Mouse (Mus musculus) E14TG2a.4 (cell line): ENCODE measurements around the gene Mgat5.

ENCODE experiments used
- H3K27me3 ChIP-seq: 2 replicates; pipeline ENCODE4 v1.6.1; 2014; ENCODE audit warnings: low read length, control low read depth; ENCODE audit not compliant: insufficient read depth
- H3K36me3 ChIP-seq: 2 replicates; pipeline ENCODE4 v1.6.1; 2014; ENCODE audit warnings: low read length, control low read depth; ENCODE audit not compliant: insufficient read depth
- H3K4me1 ChIP-seq: replicated peaks from 2 replicates; pipeline ENCODE4 v1.6.1; 2014; ENCODE audit warnings: low read depth, low read length, control low read depth
- H3K4me3 ChIP-seq: replicated peaks from 2 replicates; pipeline ENCODE4 v1.5.1; 2014; ENCODE audit warnings: mild to moderate bottlenecking, low read length
- H3K9me3 ChIP-seq: 2 replicates; pipeline ENCODE4 v1.6.1; 2014; ENCODE audit warnings: low read length, control low read depth
- CTCF ChIP-seq: conservative IDR thresholded peaks from 2 replicates; pipeline ENCODE4 v1.5.1; 2014; ENCODE audit warnings: low read length
- NANOG ChIP-seq: IDR thresholded peaks from 2 replicates; pipeline ENCODE4 v1.6.1; 2014; ENCODE audit warnings: borderline replicate concordance, low read length, mixed read lengths
- POU5F1 ChIP-seq: IDR thresholded peaks from 2 replicates; pipeline ENCODE4 v1.6.1; 2014; ENCODE audit warnings: low read length, borderline replicate concordance

The Mgat5 gene

GRCm38 (mm10) chr1:127369538-127369937 lies 164.7 kb downstream of the Mgat5 start:
- Histone ChIP-seq H3K9me3 (no peaks in the 10 kb centered on the region), H3K36me3 (peaks cover 22% of the 10 kb centered on the region), H3K4me1 (0 out of 2 replicates have a peak, but pooled peaks cover 4% of the 10 kb centered on the region), H3K4me3 (no peak overlapping the region), H3K27me3 (no peaks in the 10 kb centered on the region)
- TF ChIP-seq NANOG = no peak
- TF ChIP-seq POU5F1 = no peak
- no peak for TF ChIP-seq CTCF

DNA sequence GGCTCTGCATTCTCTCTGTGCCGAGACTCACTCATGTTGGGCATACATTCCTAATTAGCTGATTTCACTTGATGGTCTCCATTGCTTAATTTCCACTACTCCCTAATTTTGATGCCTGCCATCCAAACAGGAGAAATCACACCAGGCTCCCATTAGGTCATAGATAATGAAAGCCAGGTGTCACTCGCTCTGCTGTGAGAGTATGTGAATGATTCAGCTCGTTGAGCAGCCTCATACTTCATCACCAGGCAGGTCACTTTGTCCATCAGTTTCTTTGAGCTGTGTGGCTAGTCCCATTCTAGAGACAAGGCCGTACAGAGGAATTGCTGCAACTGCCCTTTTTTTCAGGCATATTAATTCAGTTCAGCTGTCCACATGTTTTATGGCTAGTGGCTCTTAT lies 167.3 kb downstream of the Mgat5 start:
- Histone ChIP-seq H3K27me3 (no peaks in the 10 kb centered on the region), H3K4me1 (no peaks in the 10 kb centered on the region), H3K4me3 (no peak overlapping the region), H3K9me3 (no peaks in the 10 kb centered on the region), H3K36me3 (0 out of 2 replicates have a peak, but pooled peaks cover 7% of the 10 kb centered on the region)
- TF ChIP-seq POU5F1 (no peak), NANOG (no peak), CTCF (no peak)

DNA sequence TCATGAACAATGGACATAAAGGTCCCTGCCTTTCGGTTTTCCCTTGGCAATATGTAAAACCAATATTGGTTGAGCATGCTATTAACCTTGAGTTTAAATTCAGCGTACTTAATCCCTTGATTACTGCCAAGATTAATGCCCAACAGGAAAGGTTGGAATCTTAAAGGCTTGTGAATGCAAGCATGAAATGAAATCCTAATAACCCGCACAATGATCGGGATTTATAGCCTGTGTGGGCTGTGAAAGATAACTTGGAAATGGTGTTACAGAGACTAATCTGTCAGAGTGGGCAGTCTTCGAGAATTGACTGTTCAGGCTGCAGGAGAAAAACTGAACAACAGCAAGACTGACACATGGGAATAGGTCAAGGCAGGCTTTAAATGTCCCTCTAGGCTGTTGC lies 168.7 kb downstream of the Mgat5 start:
- no peak for TF ChIP-seq NANOG
- no peak for TF ChIP-seq CTCF
- no peak for TF ChIP-seq POU5F1
- Histone ChIP-seq H3K36me3 (0 out of 2 replicates have a peak, but pooled peaks cover 3% of the 10 kb centered on the region), H3K27me3 (no peaks in the 10 kb centered on the region), H3K4me1 (no peaks in the 10 kb centered on the region), H3K4me3 (no peak overlapping the region), H3K9me3 (no peaks in the 10 kb centered on the region)

DNA sequence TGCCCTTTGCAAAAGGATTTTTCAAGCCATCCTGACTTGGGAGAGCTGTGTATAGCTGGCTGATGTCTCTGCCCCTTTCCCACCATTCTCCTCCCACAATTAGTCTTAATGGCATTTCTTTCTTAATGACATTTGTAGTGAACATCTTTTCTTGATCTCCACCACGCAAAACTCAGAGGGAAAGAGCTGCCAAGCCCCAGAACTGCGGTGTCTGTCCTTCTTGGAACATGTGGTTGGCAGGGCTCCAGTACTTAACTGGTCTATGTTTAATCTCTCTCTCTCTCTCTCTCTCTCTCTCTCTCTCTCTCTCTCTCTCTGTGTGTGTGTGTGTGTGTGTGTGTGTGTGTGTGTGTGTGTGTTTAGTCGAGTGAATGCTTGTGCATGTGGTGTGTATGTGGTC lies 169.3 kb downstream of the Mgat5 start:
- H3K9me3 ChIP-seq = no peaks in the 10 kb centered on the region
- H3K4me1 ChIP-seq = no peaks in the 10 kb centered on the region
- no peak overlapping the region for H3K4me3 ChIP-seq
- TF ChIP-seq POU5F1 (no peak), NANOG (no peak), CTCF (no peak)
- H3K36me3 ChIP-seq = 0 out of 2 replicates have a peak, but pooled peaks cover 3% of the 10 kb centered on the region
- no peaks in the 10 kb centered on the region for H3K27me3 ChIP-seq

GRCm38 (mm10) chr1:127380140-127380539 lies 175.3 kb downstream of the Mgat5 start:
- Histone ChIP-seq H3K9me3 (no peaks in the 10 kb centered on the region), H3K27me3 (no peaks in the 10 kb centered on the region), H3K4me3 (no peak overlapping the region), H3K4me1 (no peaks in the 10 kb centered on the region), H3K36me3 (peaks cover 5% of the 10 kb centered on the region)
- no peak for TF ChIP-seq NANOG
- no peak for TF ChIP-seq POU5F1
- no peak for TF ChIP-seq CTCF

DNA sequence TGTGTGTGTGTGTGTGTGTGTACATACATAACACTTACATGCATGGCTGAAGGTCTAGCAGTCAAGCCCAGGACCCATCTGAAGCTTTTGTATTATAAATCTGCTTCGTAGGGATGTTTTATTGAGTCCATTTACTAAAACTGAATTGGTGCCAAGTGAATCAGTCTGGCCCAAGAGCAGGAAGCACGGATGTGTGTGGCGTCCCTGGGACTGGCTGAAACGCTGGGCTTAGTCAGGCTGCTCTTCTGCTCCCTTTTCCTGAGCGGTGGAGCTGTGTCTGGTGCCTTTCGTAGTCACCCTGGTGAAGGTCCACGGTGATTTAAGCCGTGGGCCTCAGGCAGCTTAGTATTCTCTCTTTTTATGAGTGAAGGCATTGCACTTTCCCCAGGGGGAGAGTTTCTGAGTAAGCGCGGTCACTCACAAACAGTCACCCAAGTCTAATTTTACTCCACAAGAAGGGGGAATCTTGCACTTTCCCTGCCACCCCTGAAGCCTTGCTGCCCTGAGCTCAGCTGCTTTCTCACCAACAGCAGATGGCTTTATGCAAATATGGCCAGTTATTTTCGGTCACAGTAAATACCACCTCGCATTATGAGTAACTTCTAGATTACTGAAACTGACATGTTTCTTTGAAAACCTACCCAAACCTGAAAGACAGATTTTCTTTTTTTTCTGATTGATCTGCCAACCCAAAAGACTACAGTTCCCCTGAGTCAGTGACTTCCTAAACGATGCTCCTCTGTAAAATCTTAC lies 176.1 kb downstream of the Mgat5 start:
- Histone ChIP-seq H3K9me3 (no peaks in the 10 kb centered on the region), H3K4me1 (no peaks in the 10 kb centered on the region), H3K4me3 (no peak overlapping the region), H3K36me3 (peaks cover 5% of the 10 kb centered on the region), H3K27me3 (no peaks in the 10 kb centered on the region)
- TF ChIP-seq CTCF (no peak), NANOG (no peak), POU5F1 (no peak)

DNA sequence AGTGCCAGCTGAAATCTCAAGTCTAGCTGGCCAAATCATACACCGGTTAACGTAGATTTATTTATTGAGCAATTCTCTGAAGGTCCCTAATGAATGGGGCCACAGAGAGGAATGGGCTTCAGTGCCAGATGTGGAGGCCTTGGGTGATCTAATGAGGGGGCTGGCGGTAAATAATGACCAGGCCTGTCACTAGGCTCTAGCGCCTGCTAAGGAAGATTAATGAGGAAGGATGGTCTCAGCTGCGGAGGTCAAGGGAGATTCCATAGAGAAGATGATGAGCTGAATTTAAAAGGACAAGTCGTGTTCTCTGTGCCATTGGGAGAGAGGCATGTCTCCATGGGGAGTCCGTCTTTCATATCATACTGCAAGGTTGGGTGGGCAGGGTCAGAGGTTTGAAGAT lies 178.3 kb downstream of the Mgat5 start:
- H3K4me3 ChIP-seq = no peak overlapping the region
- TF ChIP-seq CTCF (no peak), POU5F1 (no peak), NANOG (no peak)
- no peaks in the 10 kb centered on the region for H3K9me3 ChIP-seq
- H3K4me1 ChIP-seq = no peaks in the 10 kb centered on the region
- peaks cover 10% of the 10 kb centered on the region for H3K36me3 ChIP-seq
- no peaks in the 10 kb centered on the region for H3K27me3 ChIP-seq

DNA sequence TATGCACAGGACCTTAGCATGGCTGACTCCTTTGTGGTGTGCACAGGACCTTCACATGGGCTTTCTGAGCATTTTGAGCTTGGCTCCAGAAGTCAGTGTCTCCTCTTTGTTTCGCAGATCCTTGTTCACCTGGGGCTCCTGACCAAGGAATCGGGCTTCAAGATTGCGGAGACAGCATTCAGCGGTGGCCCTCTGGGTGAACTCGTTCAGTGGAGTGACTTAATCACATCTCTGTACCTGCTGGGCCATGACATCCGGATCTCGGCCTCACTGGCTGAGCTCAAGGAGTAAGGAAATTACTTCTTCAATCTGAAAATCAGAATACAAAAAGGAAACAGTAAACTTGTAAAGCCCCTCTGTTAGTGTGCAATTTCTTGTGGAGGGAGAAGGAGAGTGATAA lies 182.4 kb downstream of the Mgat5 start:
- H3K4me3 ChIP-seq = no peak overlapping the region
- H3K36me3 ChIP-seq = peaks cover 12% of the 10 kb centered on the region
- H3K4me1 ChIP-seq = no peaks in the 10 kb centered on the region
- no peaks in the 10 kb centered on the region for H3K27me3 ChIP-seq
- TF ChIP-seq NANOG (no peak), CTCF (no peak), POU5F1 (no peak)
- no peaks in the 10 kb centered on the region for H3K9me3 ChIP-seq
